Mouse (Mus musculus): ENCODE results near the gene Gm28042. TPM values are rescaled to one million over a fixed set of nuclear protein-coding genes. Genes with fewer than 3 reads are reported as not detected.

Gene Gm28042
- polyA plus RNA-seq, 3 experiments from 2014 or later, result 0.95 to 2.8 (median 1.4) TPM

GRCm38 (mm10) chr2:120060651-120061050 lies 33.4 kb downstream of the Gm28042 start:
- no peak for ATAC-seq

GRCm38 (mm10) chr2:120062248-120062647 lies 35.0 kb downstream of the Gm28042 start:
- ATAC-seq, result no peak

- no peak for ATAC-seq
Measured at GRCm38 (mm10) chr2:120064639-120065038, 37.3 kb downstream of the Gm28042 start.

GRCm38 (mm10) chr2:120065243-120065642 lies 38.0 kb downstream of the Gm28042 start:
- ATAC-seq, result no peak

DNA sequence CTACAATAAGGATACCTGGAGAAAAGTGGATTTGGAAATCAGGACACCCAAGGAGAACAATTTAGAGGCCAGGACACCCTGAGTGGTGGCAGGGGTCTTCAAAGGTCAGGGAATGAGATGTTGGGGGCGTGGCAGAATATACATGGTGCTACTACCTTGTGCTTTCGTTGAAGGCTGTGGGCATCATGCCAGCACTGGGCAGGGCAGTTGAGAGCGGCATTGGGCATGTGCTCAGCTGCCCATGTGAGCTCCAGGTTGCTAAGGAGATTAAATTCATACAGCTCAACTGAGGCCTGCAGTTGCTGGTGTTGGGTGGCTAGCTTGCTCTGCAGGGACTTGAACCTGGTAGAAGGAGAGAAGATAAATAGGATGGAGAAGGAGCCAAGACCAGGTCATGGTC lies 38.9 kb downstream of the Gm28042 start:
- no peak for ATAC-seq

- ATAC-seq, result no peak
Measured at GRCm38 (mm10) chr2:120068555-120069465, 41.5 kb downstream of the Gm28042 start.

DNA sequence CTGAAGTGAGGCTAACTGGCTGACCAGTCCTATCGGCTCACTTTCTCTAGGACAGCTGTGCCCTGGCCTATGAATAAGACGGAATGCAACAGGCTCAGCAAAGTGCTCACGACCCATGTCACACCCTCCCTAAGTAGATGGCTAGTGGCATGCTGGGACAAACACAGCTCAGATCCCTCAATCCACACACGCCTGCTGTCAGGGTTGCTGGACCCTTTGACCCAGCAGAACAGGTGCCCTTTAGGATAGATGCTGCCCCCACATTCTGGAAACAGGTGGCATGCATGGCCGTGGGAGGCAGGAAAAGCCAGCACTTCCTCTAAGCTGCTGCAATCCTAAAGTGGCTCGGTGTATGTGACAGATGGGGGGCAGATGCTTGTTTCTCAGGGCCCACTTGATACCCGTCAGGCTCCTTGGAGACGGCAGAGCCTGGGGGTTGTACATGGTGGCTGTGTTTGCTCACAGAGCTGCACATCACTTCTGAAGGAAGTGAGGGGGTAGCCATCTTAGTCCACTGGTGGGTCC lies 42.2 kb downstream of the Gm28042 start:
- ATAC-seq, result no peak

DNA sequence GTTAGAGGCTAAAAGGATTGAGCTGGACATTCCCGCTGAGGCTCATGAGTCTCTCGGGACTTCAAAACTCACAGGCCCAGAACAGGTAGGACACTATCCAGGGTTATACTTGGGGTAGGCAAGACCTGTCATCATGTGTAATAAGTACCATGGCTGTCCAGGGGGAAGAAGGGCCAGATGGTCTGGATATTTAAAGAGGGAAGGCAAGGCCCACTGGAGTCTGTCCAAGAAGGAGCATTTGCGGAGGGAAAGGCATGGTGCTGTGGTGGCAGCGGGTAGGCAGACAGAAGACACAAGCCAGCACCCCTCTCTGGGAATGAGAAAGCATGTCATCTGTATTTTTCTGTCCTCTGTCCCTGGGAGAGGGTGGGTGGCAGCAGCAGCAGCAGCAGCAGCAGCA lies 46.8 kb downstream of the Gm28042 start:
- no peak for ATAC-seq

- peak; percentile 35 for ATAC-seq
Measured at GRCm38 (mm10) chr2:120076076-120076705, 48.9 kb downstream of the Gm28042 start.

DNA sequence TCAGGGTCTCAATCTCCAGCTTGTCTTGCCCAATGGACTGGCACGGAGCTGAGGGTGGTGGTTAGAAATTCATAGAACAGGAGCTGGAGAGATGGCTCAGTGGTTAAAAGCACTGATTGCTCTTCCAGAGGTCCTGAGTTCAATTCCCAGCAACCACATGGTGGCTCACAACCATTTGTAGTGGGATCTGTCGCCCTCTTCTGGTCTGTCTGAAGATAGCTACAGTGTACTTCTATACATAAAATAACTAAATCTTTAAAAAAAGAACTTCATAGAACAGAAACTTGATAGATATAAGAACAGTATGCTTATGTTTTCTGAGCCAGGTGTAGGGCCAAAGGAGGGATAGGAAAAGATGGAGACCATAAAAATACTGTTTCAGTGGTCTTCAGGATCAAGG lies 55.1 kb downstream of the Gm28042 start:
- ATAC-seq, result no peak

DNA sequence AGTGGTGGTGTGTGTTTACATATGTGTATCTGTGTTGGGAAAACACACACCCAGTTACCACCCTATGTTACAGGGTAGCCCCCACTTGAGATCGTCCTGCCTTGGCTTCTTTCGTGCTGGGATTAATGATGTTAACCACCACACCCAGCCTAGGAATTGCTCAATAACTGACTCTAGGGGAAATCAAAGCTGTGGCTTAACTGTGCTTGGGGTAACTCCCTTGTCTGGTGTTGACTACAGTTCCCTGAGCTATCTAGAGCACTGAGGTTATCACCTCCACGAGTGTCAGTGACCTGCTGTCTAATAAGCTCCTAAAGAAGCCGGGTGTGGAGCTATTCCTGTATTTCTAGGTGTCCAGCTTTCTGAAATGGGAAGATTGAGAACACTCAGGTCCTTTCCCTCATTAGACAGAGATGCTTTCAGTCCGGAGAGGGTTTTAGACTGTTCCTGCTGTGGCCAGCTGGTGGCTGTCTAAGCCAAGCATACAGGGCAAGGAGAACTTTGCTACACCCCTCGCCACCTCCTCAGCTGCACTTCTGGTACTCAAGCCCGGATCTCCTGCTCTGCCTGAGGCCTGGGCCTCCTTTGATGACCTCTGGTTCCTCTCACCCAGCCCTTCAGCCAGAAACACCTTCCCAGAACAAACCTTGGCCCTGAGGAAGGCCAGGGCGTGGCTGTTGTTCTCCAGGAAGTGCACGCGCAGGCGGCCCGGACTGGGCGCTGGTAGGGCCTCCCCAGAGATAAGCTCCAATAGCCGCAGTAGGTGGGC lies 57.5 kb downstream of the Gm28042 start:
- no peak for ATAC-seq

DNA sequence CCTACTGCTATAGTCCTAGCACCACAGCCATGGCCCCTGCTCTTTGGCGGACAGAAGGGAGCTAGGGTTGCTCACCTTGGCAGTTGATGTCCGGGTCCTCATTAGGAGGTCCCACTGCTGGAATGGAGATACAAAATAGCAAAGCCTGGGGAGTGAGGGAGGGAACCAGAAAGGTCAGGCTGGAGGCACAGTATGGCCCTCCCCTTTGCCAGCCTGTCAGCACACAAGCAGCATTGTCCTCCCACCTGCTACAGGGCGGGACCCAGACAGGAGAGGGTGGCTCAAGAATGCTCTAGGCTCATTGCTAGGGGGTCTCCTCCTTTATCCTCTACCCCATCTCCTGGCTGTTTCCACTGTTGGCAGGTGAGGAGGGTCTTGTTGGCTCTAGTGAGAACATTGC lies 58.7 kb downstream of the Gm28042 start:
- no peak for ATAC-seq

- ATAC-seq, result no peak
Measured at GRCm38 (mm10) chr2:120087391-120087790, 60.1 kb downstream of the Gm28042 start.

DNA sequence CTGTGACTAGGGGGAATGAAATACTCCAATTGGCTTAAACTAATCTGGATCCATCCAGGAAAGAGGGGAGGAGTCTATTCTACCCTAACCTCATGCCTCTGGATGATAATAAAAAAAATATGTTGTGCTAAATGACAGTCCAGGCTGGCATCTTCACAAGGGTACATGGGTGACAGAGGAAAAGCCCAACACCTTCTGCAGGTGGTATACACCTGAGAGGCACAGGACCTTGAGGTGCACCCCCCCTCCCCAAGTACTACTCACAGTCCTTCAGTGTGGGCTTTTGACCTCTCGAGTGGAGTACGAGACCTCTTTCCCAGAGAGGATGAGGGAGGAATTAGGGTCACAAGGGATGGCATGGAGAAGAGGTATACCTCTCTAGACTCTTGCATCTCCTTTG lies 60.6 kb downstream of the Gm28042 start:
- ATAC-seq, result no peak

GRCm38 (mm10) chr2:120090979-120091378 lies 63.7 kb downstream of the Gm28042 start:
- no peak for ATAC-seq

Other genes starting within 250 kb of the Gm28042 start
- gene Rpap1, start 240.0 kb upstream of the Gm28042 start, polyA plus RNA-seq (2017; shearing (Covaris generic)), result 10 to 100 TPM; 13.7 to 20.3 (median 14.9) TPM
- gene Tyro3, start 229.8 kb upstream of the Gm28042 start, polyA plus RNA-seq (2017; shearing (Covaris generic)), result 1 to 10 TPM; 1.5 to 2.1 (median 1.6) TPM
- gene Mga, start 130.3 kb upstream of the Gm28042 start, polyA plus RNA-seq (2017; shearing (Covaris generic)), result 10 to 100 TPM; 22.2 to 45.3 (median 39.9) TPM
- gene Mapkbp1, start 54.8 kb upstream of the Gm28042 start, polyA plus RNA-seq (2017; shearing (Covaris generic)), result 1 to 10 TPM; 1.2 to 3.1 (median 1.6) TPM
- gene Jmjd7, start within 50 bp of the Gm28042 start, polyA plus RNA-seq (2017; shearing (Covaris generic)), result 10 to 100 TPM; 17.0 to 24.3 (median 22.5) TPM
- 1 to 10 TPM in 2 of 3 experiments, under 1 TPM in 1; 0.60 to 3.4 (median 2.5) TPM for gene Pla2g4b, start 5.9 kb downstream of the Gm28042 start, polyA plus RNA-seq (2017; shearing (Covaris generic))
- gene Ehd4, start 127.1 kb downstream of the Gm28042 start, polyA plus RNA-seq (2017; shearing (Covaris generic)), result 10 to 100 TPM in 1 of 3 experiments, 1 to 10 TPM in 2; 2.9 to 16.2 (median 3.9) TPM
- gene Pla2g4e, start 217.8 kb downstream of the Gm28042 start, polyA plus RNA-seq (2017; shearing (Covaris generic)), result not detected

All from inflammation-experienced regulatory T-cells, adult 6 months (primary cell).